In the genomic region with DNA sequence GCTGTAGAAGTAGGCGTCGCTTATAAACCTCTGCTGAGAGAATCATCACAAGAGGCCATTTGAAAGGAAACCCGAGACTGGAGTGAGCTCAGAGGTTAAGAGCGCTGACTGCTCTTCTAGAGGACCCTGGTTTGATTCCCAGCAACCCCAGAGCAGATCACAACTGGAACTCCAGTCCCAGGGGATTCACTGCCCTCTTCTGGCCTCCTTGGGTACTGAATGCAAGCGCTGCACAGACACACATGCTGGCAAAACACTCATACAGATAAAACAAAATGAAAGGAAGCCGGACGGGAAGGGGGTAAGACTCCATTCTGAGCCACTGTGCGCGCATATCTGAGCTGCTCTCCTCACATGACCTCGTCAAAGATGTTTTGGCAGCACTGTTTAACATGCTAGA, we compare ENCODE assay signal across 17 mouse cellular contexts.
A peak's percentile ranks its signal among the peaks of the same experiment; 100 is the strongest.
DNase-seq lines count a peak whose midpoint lies in the region; TF ChIP-seq lines count a peak whose summit lies in the region.
"Had no signal": no experiment of that assay in that cellular context is flagged by ENCODE, and none has a peak within 500 bp of the region (broad histone marks: within the 10 kb centered on the region; RNA-seq: fewer than 3 reads in every experiment).

No protein-coding gene starts in this region.

- peaks cover 7% of the 10 kb centered on the region for H3K9me3 ChIP-seq in CH12.LX (replicated peaks; ENCODE audit: low read length)
- H3K9me3 ChIP-seq: embryonic facial prominence, embryonic 13.5 days had no signal

- no peaks in the 10 kb centered on the region for H3K36me3 ChIP-seq in CH12.LX (replicated peaks in 1 of 2; ENCODE audit: control insufficient read depth in 1 of 2, insufficient read depth in 1 of 2, low read length in 1 of 2)

- TF ChIP-seq EP300 in CH12.LX (IDR thresholded peaks at IDR 0.05; ENCODE audit: low read length): no peak

- no peak for TF ChIP-seq RAD21 in CH12.LX (IDR thresholded peaks at IDR 0.05; ENCODE audit: low read depth, low read length)

- no peak overlapping the region for H3K4me2 ChIP-seq in CH12.LX (ENCODE audit: insufficient read depth, low read depth, poor library complexity, severe bottlenecking)
- H3K4me2 ChIP-seq: embryonic facial prominence, embryonic 13.5 days; hindbrain, embryonic 12.5 days had no signal

- dilution Hi-C loops in CH12.LX (cut with MboI; ENCODE audit: extremely low pct_ligation_motif_present, extremely low pct_unique_long_range_greater_than_20kb, low sequenced_read_pairs): no loop called here

- intact Hi-C loops in gastrocnemius, adult 2 months (cut with DNase I): loop anchor here (10.0 kb wide), 1 partner anchor 450 kb away; no protein-coding TSS in a partner anchor
- intact Hi-C loops in gastrocnemius, postnatal 14 days (cut with DNase I; ENCODE audit: low total_unique reads): no loop called here

- no peak for DNase-seq in gastrocnemius, adult 2 months
- DNase-seq in gastrocnemius, postnatal 14 days: no peak
- DNase-seq in layer of hippocampus, adult 2 months (ENCODE audit: low spot score in 2 of 2): no peak
- no peak for DNase-seq in layer of hippocampus, adult 11-12 months (ENCODE audit: low spot score)
- DNase-seq in CH12.LX (ENCODE audit: extremely low read depth): no peak
- peak; percentile 58 for DNase-seq in R1 (ENCODE audit: low read depth, low spot score)
- no peak for DNase-seq in spleen, postnatal 10 days (ENCODE audit: low spot score in 2 of 2)
- DNase-seq in urinary bladder, postnatal 10 days (ENCODE audit: low spot score): no peak
- DNase-seq: adrenal gland, postnatal 14 days; cerebellum, adult 8-10 months; gastrocnemius, postnatal 36 days; lung, postnatal 14 days; right cerebral cortex, postnatal 14 days; thymus, postnatal 36 days had no signal

- H3K27me3 ChIP-seq in CH12.LX (replicated peaks): no peaks in the 10 kb centered on the region
- H3K27me3 ChIP-seq: embryonic facial prominence, embryonic 13.5 days; hindbrain, embryonic 12.5 days had no signal

- H3K4me3 ChIP-seq in gastrocnemius, adult 2 months: no peak overlapping the region
- no peak overlapping the region for H3K4me3 ChIP-seq in layer of hippocampus, adult 2 months
- no peak overlapping the region for H3K4me3 ChIP-seq in CH12.LX (replicated peaks in 1 of 3; ENCODE audit: low read depth in 2 of 3, low read length in 2 of 3, poor library complexity in 1 of 3)
- H3K4me3 ChIP-seq: embryonic facial prominence, embryonic 13.5 days; forebrain, embryonic 10.5 days; hindbrain, embryonic 12.5 days had no signal

- peak; percentile 14; the same call in 1 of the 2 replicates for TF ChIP-seq CTCF in gastrocnemius, adult 2 months (IDR thresholded peaks at IDR 0.05)
- TF ChIP-seq CTCF in layer of hippocampus, adult 2 months (conservative IDR thresholded peaks at IDR 0.05): peak; percentile 38
- peak; percentile 14 to 15; a peak in 1 of 4 replicates for TF ChIP-seq CTCF in CH12.LX (conservative IDR thresholded peaks at IDR 0.05 in 1 of 2, IDR thresholded peaks at IDR 0.05 in 1 of 2; ENCODE audit: low read depth in 2 of 2, low read length in 2 of 2)

- no peak for TF ChIP-seq POLR2A in CH12.LX (IDR thresholded peaks at IDR 0.05; ENCODE audit: low read depth, low read length)

- H3K9ac ChIP-seq in CH12.LX (ENCODE audit: insufficient read depth, low read depth): no peak overlapping the region
- H3K9ac ChIP-seq: embryonic facial prominence, embryonic 13.5 days; hindbrain, embryonic 12.5 days had no signal

- H3K79me2 ChIP-seq in CH12.LX (replicated peaks; ENCODE audit: control insufficient read depth, extremely low read depth, insufficient read depth, poor library complexity, severe bottlenecking): no peaks in the 10 kb centered on the region

- no peaks in the 10 kb centered on the region; a peak in 1 of 4 replicates for H3K4me1 ChIP-seq in CH12.LX (ENCODE audit: control insufficient read depth in 1 of 2, insufficient read depth in 2 of 2)
- H3K4me1 ChIP-seq: embryonic facial prominence, embryonic 13.5 days had no signal

- H3K27ac ChIP-seq in gastrocnemius, adult 2 months: no peak overlapping the region
- H3K27ac ChIP-seq in layer of hippocampus, adult 2 months: no peak overlapping the region
- no peak overlapping the region for H3K27ac ChIP-seq in CH12.LX (ENCODE audit: insufficient read depth, low read depth)
- H3K27ac ChIP-seq: forebrain, embryonic 10.5 days; hindbrain, embryonic 12.5 days had no signal

- in situ Hi-C loops in CH12.LX (cut with MboI; ENCODE audit: low pct_ligation_motif_present, low pct_unique_long_range_greater_than_20kb, low sequenced_read_pairs): no loop called here

TF ChIP-seq in CH12.LX, 34 proteins besides CTCF, POLR2A, EP300 and RAD21:
- TF ChIP-seq KAT2A (IDR thresholded peaks at IDR 0.05; ENCODE audit: insufficient replicate concordance, low read length) (no peak), USF1 (IDR thresholded peaks at IDR 0.05; ENCODE audit: low read depth, low read length) (no peak), PAX5 (IDR thresholded peaks at IDR 0.05; ENCODE audit: low read length) (no peak), MAX (IDR thresholded peaks at IDR 0.05; ENCODE audit: low read length) (no peak)
